Mouse (Mus musculus) spleen, adult 2 months (tissue): ENCODE measurements around the gene Patl1.

Experiments used
- CTCF ChIP-seq: fragments of 200-500 bp; IDR thresholded peaks from 2 replicates; pipeline ENCODE4 v1.5.1; 2011; ENCODE audit warnings: mild to moderate bottlenecking, inconsistent platforms; ENCODE audit not compliant: insufficient read depth, insufficient read length, insufficient replicate concordance; ENCODE audit errors: extremely low read depth
- POLR2A ChIP-seq: fragments of 200-500 bp; IDR thresholded peaks from 2 replicates; pipeline ENCODE4 v1.6.1; 2011; ENCODE audit warnings: low read depth, low read length, inconsistent platforms

DNA sequence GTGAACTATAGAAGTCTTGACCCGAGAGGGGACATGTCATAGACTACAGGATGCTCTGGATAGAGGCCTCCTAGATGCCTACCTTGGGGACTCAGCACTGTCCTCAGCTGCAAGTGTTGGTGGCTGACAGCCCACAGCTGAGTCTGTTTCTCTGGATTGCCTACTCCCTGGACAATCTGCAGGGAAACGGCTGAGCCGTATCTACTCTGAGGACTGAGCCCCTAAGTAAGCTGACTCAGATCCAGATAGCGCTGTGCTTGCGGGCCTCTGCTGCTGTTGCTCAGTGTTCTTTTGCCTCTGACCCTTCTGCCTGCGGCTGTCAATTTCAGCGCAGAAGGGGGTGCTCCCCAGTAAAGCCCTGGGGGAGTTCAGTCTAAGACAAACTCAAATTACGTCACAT lies 45.6 kb downstream of the Patl1 start:
- no peak for TF ChIP-seq CTCF
- no peak for TF ChIP-seq POLR2A
